Mouse (Mus musculus) inflammation-experienced regulatory T-cells, adult 6 months (primary cell): ENCODE data around the gene Adh7. TPM values are rescaled to one million over a fixed set of nuclear protein-coding genes. Genes with fewer than 3 reads are reported as not detected.
A peak's percentile ranks its signal among the peaks of the same experiment; 100 is the strongest.

Source experiments
- ATAC-seq: one replicate; pipeline ENCODE4 v1.8.0; 2017
- polyA plus RNA-seq, 3 experiments: library from polyadenylated mRNA; unstranded; fragments of 100-300 nt; shearing (Covaris generic); gene quantifications; one replicate each; pipeline ENCODE4 v1.2.1; 2017

Gene Adh7
- polyA plus RNA-seq: not detected

DNA sequence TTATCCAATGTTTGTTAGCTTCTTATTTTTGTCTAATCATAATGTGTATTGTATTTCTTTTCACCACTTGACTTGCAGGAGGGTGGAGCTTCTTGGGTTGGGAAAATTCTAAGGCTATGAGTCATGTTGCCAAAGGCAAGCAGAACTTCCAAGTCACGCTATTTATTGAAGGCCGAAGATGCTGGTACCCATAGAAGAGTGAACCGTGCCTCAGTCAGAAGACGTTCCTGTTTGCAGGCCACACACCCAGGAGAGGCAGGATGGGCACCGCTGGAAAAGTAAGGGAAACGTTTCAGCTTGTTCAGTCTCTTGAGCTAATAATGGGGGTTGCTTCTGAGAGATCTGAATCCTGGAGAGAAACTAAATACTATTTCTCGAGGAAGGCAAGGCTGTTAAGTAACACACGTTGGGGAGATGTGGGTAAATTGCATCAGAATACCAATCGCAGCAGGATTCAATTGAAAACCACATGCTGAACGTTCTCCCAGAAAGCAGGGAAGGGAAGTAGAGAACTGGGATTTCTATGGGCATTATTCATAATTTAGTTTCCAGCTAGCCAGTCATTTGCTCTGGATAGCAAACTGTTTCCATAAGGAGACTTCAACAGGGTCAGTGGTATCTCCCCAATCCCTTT is at the start of gene Adh7:
Adh7 (plus strand) TSS at position 130 of the 634 bp plus-strand sequence.
- no peak for ATAC-seq

DNA sequence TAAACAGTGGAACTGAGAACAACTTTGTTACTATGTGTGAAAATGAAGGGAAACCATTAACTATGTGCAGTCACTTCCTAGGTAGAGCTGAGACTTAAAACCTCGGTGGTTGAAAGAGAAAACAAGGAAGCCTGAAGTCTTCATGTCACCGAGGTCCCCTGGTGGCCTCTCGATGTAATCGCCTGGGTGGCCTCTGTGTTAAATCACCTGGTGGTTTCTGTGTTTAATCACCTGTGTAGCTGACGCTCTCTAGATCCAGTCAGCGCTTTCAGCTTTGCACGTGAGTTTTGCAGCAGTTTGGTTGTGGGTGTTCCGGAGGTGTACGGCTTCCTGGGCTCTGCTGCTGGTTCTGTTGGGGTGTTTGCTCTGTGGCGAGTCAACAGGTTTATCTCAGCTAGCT is 44.3 kb upstream of the Adh7 start:
- ATAC-seq: no peak

DNA sequence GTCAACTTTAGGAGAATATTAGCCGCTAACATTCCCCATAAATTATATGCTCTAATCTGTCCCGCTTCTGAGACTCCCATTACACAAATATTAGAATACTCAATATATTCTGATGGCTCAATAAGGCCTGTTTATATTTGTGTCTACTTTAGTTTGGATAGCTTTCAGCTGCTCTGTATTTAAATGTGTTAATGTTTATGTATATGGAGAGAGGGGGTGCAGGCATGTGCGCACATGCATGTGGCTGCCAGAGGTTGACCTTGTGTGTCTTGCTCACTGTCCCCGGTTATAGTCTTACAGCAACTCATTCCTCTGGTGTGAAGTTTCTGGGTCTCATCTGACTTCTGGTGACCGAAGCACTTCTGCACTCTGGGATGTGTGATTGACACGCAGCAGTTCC is 42.0 kb upstream of the Adh7 start:
- ATAC-seq: no peak

DNA sequence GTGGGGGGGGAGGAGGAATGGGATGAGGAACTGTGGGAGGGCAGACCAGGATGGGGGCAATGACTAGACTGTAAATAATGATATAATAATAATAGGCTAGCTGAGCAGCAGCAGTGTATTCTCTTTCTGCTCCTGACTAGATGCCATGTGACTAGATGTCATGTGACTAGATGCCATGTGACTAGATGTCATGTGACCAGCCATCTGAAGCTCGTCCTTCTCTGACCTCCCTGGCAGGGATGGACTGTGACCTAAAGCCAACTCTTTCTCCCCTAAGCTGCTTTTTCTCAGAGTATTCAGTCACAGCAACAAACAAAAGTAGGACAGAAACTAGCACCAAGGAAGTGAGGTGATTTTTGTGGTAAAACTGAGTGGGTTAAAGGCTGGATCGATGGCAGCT is 35.5 kb upstream of the Adh7 start:
- no peak for ATAC-seq

DNA sequence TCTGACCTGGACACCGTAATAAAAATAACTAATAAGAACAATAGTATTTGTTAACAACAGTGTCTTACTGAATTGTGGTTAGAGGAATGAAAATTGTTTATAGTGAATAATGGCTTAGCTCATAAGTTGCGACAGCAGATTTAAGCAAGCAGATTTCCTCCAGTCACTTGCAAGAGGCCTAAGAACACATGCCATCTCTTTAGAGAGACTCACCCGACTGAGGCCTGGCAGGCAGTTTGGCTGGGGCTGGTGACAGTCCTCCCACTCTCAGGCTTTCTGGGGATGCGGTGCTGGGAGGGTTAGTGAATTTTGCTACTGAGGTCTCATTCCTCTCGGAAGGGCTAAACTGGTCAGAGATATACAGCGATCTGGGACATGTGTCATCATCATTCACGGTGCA is 34.2 kb upstream of the Adh7 start:
- no peak for ATAC-seq

DNA sequence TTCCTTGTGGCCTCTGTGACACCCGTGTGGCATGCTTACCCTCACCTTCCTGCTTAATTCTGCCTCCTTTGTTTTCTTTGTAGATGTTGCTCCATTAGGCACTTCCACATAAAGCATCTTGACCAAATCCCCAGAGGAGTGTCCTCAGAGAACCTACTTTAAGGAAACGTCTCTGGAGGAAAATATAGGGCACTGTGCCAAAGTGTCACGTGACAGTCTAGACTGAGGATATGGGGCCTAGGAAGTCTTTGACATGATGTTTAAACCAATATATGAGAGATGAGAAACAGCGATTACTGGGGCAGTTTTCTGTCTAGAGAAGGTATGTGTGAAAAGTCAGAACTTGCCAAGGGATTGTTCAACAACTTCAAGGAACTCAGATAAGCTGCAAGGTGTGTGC is 32.3 kb upstream of the Adh7 start:
- ATAC-seq: no peak

DNA sequence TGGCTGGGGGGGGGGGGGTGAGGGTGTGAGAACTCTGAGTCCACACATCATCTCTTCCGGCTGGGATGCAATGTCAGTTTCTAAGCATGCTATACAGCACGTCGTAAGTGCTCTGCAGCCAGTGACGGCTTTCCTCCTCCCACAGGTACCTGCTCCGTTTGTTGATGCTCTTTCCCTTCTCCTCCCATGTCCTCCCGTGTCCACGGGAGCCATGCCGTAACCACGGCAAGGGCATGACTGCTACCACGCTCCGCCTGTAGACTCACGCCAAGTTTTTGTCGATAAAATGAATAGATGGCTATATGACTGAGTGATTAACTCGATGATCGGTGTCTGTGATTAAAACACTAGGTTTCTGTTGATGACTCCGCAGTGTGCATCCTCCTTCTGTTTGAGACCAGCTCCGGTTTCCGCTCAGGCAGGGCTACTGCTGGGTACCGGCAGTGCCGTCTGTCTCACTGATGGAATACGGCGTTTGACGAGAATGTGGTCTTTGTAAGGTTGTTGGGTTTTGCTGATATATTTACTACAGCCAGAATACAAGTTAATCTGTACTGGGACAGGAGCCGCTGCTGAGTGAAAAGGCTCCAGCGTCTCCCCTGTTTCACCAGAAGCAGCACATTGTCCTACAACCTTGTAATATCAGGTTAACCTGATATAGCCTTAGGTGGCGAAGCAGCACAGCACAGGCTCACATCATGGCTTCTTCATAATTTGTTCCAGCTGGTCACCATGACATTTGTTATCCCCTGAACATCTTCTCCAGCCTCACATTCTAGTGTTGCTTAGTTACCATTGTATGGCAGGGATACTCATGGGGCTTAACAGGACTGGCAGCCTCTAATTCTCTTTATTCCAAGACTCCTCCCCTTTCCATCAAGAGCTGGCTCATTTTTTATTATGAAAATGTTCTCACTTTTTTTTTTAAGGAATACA is 31.3 kb upstream of the Adh7 start:
- no peak for ATAC-seq

DNA sequence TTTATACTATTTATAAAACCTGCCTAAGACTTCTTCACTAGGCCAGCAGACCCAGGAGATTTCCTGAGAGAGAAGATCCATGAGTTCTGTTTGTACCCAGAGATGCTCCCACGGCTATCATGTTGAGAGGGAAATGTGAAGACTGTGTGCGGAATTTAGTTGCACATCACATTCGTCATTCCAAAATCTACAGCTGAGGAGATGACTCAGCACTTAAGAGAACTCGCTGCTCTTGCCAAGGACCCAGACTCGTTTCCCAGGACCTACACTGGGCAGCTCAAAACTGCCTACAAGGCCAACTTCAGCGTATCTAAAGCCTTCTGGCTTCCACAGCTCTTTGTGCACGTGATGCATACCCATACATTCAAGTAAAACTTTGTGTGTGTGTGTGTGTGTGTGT is 25.3 kb upstream of the Adh7 start:
- no peak for ATAC-seq

DNA sequence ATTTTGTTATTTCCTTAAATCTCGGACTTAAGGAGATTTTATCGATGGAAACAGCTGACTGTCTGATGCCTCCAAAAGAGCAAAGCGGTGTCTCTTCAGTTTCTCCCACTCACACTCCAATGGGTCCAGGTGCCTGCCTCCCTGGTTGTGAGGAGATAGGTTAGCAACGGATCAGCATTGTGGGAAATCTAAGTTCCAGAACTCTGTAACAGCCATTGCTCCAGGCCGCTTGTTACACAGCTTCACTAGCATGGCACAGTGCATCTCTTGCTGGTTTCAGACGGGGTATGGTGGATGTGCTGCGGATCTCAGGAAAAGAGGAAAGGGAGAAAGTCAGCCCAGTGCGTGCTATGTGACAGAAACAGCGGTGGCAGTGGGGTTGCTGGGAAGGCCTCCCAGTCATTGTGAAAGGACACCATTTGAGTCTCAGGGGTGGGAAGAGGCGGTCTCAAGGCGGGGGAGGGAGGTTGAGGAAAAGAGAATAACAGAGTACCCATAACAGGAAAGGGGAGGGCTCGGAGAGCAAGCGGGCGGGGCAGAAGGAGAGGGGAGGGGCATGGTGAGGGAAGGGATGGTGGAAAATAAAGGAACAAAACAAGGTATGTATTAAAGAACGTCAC is 23.8 kb upstream of the Adh7 start, which contains the start of gene 4930579F01Rik:
4930579F01Rik (minus strand) TSS at position 143 of the 620 bp plus-strand sequence.
- ATAC-seq: no peak

DNA sequence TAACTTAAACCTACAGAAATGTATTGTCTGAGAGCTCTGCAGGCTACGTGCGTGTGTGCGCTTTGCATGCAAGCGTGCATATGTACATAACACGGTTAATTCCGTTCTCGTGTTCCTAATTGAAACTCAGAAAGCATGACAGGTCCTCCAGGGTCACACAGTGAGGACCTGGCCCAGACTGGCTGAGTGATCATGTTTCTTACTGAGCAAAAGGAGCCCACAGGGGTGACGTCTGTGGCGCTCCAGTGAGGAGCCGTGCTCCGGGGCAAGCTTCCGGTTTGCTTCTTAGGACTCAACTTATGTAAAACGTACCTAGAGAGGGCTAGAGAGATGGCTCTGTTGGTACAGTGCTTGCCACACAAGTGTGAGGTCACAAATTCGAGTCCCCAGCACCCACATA is 20.5 kb upstream of the Adh7 start:
- ATAC-seq: no peak

DNA sequence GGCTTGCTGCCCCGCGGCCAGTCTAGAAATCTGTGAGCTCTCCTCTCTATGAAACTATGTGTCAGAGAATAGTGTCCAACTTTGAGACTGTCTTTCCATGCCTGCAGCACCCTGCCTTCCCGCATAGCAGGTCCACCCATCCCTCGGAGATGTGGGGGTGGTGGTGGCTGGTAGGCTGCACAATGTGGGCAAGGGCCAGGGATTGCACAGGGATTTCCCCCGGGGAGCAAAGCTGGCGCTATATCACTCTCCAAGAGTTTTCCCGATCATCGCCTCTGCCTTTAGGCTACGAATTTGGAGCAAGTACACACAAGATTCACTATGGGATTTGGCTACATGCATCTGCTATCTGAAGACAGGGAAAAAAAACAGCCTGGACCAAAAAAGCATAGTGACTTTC is 20.0 kb upstream of the Adh7 start:
- no peak for ATAC-seq

DNA sequence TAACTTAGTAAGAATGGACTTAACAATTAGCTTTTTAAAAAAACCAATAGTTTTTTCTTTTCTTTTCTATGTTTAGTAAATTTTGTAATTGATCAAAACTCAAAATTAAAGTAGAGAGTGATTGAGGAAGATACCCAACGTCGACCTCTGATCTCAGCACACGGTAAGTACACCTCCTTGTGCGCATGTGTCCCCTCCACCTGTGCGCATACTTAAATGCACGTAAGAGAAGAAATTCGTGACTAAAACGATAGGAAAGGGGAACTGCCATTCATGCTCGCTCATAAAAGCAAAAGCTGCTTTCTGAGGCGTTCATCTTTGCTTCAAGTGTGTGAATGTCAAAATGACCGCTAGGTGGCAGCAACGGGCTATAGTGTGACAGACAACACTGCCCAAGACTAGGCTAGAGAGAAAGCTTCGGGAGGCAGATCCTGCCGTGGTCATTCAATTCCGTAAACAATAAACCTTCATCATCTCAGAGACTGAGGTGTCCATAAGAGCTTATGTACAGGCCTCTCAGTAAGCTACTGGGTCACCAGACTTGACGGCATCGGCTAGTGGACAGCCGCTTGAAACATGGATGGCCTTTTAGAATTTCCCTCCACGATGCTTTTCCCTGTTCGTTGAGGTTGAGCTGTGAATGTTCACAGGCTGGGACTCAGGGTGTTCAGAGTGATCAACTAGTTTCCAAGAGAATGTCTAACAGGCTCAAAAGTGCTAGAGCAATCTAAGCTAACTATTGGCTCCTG is 19.4 kb upstream of the Adh7 start:
- ATAC-seq: peak; percentile 93

DNA sequence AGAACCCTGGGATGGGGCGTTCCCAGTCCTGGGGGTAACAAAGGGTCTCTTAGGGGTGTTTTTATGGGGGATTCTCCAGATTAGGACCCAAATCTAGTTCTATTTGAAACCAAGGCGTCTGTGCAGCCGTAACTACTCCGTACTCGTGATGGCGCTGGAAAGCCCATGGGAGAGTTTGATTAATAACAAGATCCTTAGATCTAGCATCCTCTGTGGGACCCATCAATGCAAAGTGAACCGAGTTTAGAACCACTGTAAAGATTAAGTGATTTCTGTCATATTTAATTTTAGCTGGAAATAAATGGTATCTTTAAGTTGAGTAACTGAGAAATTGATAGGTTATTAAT is 18.9 kb upstream of the Adh7 start:
- no peak for ATAC-seq

DNA sequence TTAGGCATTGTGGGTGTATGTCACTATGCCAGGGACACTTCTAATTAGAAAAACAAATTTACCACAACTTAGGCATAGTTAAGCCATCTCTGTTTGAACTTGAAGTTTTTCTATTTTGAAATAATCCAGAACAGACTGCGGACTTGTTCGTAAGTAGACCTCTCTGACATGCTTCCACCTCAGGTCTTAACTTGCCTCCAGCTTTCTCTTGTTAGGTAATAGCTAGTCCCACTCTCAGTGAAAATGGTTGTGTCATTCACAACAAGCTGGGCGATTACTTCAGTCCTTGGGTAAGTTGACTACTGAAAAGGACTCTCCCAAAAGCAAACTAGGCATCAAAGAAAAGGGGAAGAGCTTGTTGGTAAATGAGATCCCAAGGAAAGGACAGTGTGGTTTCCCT is 8.7 kb upstream of the Adh7 start:
- no peak for ATAC-seq

DNA sequence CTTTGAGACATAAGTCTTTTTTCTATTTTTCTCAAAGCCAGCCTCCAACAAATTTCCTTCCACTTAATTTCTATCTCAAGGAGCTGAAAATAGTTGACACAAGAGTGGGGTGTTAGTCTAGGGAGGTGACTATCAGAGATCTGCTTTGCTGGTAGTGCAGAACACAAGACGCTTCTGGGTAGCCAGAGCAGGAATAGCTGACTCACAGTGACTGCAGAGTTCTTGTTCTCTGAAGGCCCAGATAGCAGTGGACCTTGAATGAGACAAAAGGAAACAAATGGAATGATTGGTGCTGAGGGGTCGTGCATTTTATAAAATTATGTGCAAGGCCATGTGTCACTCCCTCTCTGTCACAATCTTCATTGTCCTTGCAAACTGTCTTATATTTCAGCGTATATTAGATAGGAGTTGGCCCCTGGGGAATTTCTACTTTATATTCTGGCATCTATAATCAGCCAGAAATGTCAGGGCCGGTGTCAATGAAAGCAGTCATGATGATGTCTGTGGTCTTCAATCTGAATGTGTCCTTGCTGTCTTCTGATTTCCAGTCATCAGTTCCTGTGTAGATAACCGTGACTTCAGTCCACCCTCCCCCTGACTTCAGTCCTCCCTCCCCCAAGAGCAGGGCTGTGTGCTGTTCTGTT is 7.0 kb upstream of the Adh7 start:
- ATAC-seq: no peak

DNA sequence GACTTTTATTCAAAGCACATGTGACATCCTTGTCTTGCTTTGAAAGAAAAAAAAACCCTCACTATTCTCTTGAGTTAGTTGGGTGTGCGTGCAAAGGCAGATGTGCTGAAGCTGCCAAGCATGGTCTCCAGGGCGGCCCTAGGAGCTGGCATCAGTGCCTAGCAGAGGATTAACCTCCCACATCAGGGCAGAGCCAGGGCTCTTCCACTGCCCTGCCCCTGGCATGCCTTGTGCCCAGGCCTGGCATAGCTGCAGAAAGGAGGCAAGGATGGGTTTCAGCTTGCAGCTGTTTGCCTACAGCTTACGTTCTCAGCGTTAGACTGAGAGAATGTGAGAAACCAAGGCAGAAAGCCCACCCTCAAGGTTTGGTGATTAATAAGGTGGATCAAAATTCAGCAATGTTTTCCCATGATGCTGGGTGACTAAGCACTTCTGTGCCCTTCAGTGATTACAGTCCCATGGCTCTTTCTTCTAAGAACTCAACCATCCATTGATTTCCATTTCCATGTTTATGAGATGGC is 5.1 kb upstream of the Adh7 start:
- ATAC-seq: no peak

DNA sequence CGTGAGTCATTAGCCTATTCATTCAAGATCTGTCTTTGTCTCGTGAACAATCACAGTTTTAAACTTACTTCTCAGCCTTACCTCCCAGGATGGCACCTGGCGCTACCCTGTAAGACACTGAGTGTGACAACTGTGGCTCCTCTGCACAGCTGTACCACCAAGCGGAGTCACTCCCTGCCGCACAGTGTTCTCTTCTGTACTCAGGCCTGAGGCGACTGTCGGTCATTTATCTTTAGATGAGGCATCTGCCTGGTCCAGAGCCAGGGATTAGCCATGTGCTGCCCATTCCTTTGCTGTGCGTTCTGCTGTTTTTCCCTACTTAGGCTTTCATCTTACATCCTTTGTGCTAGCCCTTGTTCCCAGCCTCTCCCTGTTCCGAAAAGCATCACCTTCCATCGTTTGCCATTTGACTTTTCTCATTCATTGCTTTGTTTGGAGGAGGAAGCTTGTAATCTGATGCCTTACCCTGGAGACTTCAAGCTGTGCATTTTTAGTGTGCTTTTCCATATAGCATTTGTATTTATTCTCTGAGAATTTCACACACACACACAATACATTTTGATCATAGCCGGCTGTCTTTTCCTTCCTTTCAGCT is 2.1 kb upstream of the Adh7 start:
- ATAC-seq: no peak

DNA sequence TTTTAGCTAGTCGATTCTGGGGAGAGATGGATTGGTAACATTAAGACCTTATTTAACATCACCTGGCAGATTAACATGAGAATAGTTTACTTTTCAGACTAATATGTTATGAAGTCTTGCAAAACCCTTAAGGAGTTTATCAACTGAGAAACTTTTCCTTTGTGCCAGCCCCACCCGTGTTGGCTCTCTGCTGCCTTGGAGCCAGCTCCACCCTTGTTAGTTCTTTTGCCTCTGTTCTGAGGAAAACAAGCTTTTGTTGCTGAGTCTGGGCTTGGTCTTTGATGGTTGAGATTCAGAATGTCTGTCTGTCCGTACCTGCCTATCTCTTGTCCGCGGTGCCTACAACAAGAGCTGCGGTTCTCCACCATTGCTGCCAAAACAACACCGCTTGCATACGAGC is 1.5 kb upstream of the Adh7 start:
- no peak for ATAC-seq

DNA sequence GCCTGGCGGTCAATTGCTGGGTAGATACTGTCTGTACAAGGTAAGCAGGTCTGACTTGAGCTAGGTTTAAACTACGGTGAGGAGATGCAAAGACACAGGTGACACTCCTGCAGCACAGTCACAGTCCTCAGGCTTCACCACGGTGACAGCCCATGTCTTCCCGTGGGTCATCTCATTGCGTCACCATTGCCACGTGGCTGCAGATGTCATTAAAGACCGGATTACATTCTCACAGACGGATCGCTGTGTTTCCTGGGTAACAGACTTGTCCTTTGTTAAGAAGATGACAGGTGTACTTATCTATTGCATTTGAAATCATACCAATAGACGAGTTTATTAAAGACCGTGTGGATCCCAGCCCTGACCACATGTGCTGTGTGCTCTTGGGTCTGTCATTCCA is 3.6 kb downstream of the Adh7 start:
- ATAC-seq: no peak

DNA sequence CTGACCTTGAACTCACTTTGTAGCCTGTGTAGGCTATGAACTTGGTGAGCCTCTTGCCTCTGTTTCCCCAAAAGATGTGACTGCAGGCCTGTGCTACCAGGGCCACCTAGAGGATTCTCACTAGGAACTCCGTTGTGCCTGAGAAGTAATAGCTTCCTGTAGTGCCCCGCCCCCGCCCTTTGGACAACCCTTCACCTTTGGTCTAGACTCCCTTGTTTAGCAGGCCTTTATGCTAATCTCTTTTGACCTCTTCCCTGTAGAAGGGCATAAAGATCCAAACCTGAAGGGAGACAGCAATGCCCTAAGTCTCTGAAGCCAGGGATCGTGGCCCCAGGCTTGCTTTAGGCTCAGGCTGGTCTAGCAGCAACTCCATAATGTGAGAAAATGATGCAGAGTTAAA is 5.0 kb downstream of the Adh7 start:
- no peak for ATAC-seq

DNA sequence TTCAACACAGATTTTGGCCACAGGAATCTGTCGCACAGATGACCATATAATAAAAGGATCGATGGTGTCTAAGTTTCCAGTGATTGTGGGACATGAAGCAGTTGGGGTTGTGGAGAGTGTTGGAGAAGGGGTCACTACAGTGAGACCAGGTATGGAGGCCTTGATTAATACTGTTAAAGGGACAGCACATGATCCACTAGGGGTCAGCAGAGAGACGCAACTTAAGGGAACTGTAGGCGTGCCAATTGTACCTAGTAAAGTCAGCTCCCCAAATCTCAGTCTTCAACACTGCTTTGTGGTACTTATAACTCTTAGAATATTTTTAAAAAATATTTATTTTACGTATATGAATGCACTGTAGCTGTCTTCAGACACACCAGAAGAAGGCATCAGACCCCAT is 5.4 kb downstream of the Adh7 start:
- peak; percentile 95 for ATAC-seq
